Mouse (Mus musculus) frontal cortex, adult (tissue): Measurements from ENCODE around the gene Arhgap15.
A peak's percentile ranks its signal among the peaks of the same experiment; 100 is the strongest.
"Not testable (repeated sequence)": the region's sequence is repeated elsewhere in the genome, so short reads cannot be mapped to it uniquely, and the experiment has no call there.

Experiments
- ATAC-seq: cut with Nextera tagmentation; 2 replicates; pipeline ENCODE4 v1.9.2; 2017; ENCODE audit warnings: mild to moderate bottlenecking, moderate library complexity, mixed read lengths; ENCODE audit not compliant: low TSS enrichment

Arhgap15 gene

GRCm38 (mm10) chr2:43748287-43748983, at the start of gene Arhgap15:
TSS of gene Arhgap15 (plus strand) at chr2:43748824.
- ATAC-seq = no peak

- peak; percentile 93 for ATAC-seq
These were observed 35.9 kb upstream of the Arhgap15 start for GRCm38 (mm10) chr2:43712611-43713138.

GRCm38 (mm10) chr2:43722446-43723103, 26.0 kb upstream of the Arhgap15 start:
- peak; percentile 88 for ATAC-seq

- peak; percentile 76 for ATAC-seq
These were observed 25.5 kb upstream of the Arhgap15 start for GRCm38 (mm10) chr2:43723104-43723541.

- no peak for ATAC-seq
These were observed 21.4 kb upstream of the Arhgap15 start for GRCm38 (mm10) chr2:43727181-43727580.

GRCm38 (mm10) chr2:43727693-43728092, 20.9 kb upstream of the Arhgap15 start:
- no peak for ATAC-seq

GRCm38 (mm10) chr2:43728831-43729230, 19.8 kb upstream of the Arhgap15 start:
- no peak for ATAC-seq

GRCm38 (mm10) chr2:43732396-43732795, 16.2 kb upstream of the Arhgap15 start:
- no peak for ATAC-seq

- not testable (repeated sequence) for ATAC-seq
These were observed 13.6 kb upstream of the Arhgap15 start for GRCm38 (mm10) chr2:43735071-43735470.

- ATAC-seq = no peak
These were observed 11.1 kb upstream of the Arhgap15 start for GRCm38 (mm10) chr2:43737546-43737945.

GRCm38 (mm10) chr2:43738562-43739112, 10.0 kb upstream of the Arhgap15 start:
- ATAC-seq = no peak; the same call in 1 of the 2 replicates

GRCm38 (mm10) chr2:43739190-43739818, 9.3 kb upstream of the Arhgap15 start:
- no peak for ATAC-seq

GRCm38 (mm10) chr2:43749321-43749720, 697 bp downstream of the Arhgap15 start:
- ATAC-seq = no peak

- no peak for ATAC-seq
These were observed 7.3 kb downstream of the Arhgap15 start for GRCm38 (mm10) chr2:43755899-43756298.

- ATAC-seq = no peak
These were observed 8.0 kb downstream of the Arhgap15 start for GRCm38 (mm10) chr2:43756626-43757025.

GRCm38 (mm10) chr2:43761735-43762134, 13.1 kb downstream of the Arhgap15 start:
- ATAC-seq = no peak

GRCm38 (mm10) chr2:43763279-43763678, 14.7 kb downstream of the Arhgap15 start:
- peak; percentile 39 for ATAC-seq

GRCm38 (mm10) chr2:43764456-43764855, 15.8 kb downstream of the Arhgap15 start:
- ATAC-seq = peak; percentile 27; the same call in 1 of the 2 replicates

GRCm38 (mm10) chr2:43766200-43766599, 17.6 kb downstream of the Arhgap15 start:
- peak; percentile 80 for ATAC-seq

- ATAC-seq = no peak
These were observed 21.4 kb downstream of the Arhgap15 start for GRCm38 (mm10) chr2:43769850-43770570.

GRCm38 (mm10) chr2:43772640-43773039, 24.0 kb downstream of the Arhgap15 start:
- no peak for ATAC-seq
